Mouse (Mus musculus) midbrain, embryonic 13.5 days (tissue): ENCODE data around the gene Adgrd1. TPM values are rescaled to one million over a fixed set of nuclear protein-coding genes. Genes with fewer than 3 reads are reported as not detected.
A peak's percentile ranks its signal among the peaks of the same experiment; 100 is the strongest.

Experiments used
- ATAC-seq: fragments of 200-750 bp; cut with Nextera tagmentation; 2 replicates; pipeline ENCODE4 v1.8.0; 2017; ENCODE audit warnings: mild to moderate bottlenecking, moderate TSS enrichment, moderate library complexity
- H3K27ac ChIP-seq: fragments of 300-500 bp; sonication (generic); 2 replicates; pipeline ENCODE4 v1.5.1; 2015; ENCODE audit warnings: inconsistent platforms, mild to moderate bottlenecking, moderate library complexity
- H3K27me3 ChIP-seq: fragments of 300-500 bp; sonication (generic); 2 replicates; pipeline ENCODE4 v1.6.1; 2015; ENCODE audit warnings: mild to moderate bottlenecking, inconsistent platforms
- H3K36me3 ChIP-seq: fragments of 300-500 bp; sonication (generic); 2 replicates; pipeline ENCODE4 v1.6.1; 2015; ENCODE audit warnings: mild to moderate bottlenecking, inconsistent platforms
- H3K4me1 ChIP-seq: fragments of 300-500 bp; sonication (generic); replicated peaks from 2 replicates; pipeline ENCODE4 v1.6.1; 2015; ENCODE audit warnings: inconsistent platforms
- H3K4me2 ChIP-seq: fragments of 300-500 bp; sonication (generic); replicated peaks from 2 replicates; pipeline ENCODE4 v1.6.1; 2015; ENCODE audit warnings: moderate library complexity, mild to moderate bottlenecking, inconsistent platforms
- H3K4me3 ChIP-seq: fragments of 300-500 bp; sonication (generic); replicated peaks from 2 replicates; pipeline ENCODE4 v1.5.1; 2015; ENCODE audit warnings: mild to moderate bottlenecking, inconsistent platforms
- H3K9ac ChIP-seq: fragments of 300-500 bp; sonication (generic); replicated peaks from 2 replicates; pipeline ENCODE4 v1.6.1; 2015; ENCODE audit warnings: mild to moderate bottlenecking, inconsistent platforms
- H3K9me3 ChIP-seq: fragments of 300-500 bp; sonication (generic); 2 replicates; pipeline ENCODE4 v1.6.1; 2016; ENCODE audit warnings: mild to moderate bottlenecking, inconsistent platforms
- WGBS: fragments of 180-500 bp; shearing (Covaris S2); methylation state at CpG from one replicate; pipeline ENCODE4 v1.1.7; 2015; 5-methylcytosine and 5-hydroxymethylcytosine counted together
- polyA plus RNA-seq: library from polyadenylated mRNA; unstranded; fragments of >200 nt; fragmentation: Nextera tagmentation; extraction: Ambion mirVana; gene quantifications from 2 replicates; pipeline ENCODE4 v1.2.1, GENCODE M21; 2015

Adgrd1 gene
- polyA plus RNA-seq, result 0.12 and 0.15 TPM in 2 replicates

DNA sequence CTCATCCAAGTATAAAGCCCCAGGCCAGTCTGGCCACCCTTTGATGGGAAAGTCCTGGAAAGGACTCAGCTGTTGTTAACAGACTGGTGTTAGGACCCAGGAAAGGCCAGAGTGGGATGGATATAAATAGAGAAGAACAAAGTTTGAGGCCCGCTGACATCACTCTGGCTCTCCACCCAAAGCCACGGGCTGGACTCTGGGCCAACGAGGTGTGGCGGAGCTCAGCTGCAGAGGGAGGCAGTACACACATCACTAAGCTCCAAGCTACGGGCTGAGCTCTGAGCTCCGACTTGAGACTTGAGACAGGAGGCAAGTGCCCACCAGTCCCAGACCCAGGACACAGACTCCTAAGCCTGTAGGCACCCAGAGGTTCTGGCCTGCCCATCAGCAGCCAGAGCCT, at the start of gene Adgrd1:
Adgrd1 (plus strand) TSS at position 240 of the 400 bp plus-strand sequence.
- Histone ChIP-seq H3K27ac (no peak within 1 kb of the TSS), H3K9me3 (no peaks in the 10 kb centered on the region), H3K36me3 (no peaks in the 10 kb centered on the region), H3K4me2 (no peak within 1 kb of the TSS), H3K4me3 (no peak within 1 kb of the TSS), H3K4me1 (no peaks in the 10 kb centered on the region), H3K9ac (no peak within 1 kb of the TSS), H3K27me3 (no peaks in the 10 kb centered on the region)
- WGBS, result 53% methylated on average over 6 of the region's 6 CpGs
- ATAC-seq, result no peak

DNA sequence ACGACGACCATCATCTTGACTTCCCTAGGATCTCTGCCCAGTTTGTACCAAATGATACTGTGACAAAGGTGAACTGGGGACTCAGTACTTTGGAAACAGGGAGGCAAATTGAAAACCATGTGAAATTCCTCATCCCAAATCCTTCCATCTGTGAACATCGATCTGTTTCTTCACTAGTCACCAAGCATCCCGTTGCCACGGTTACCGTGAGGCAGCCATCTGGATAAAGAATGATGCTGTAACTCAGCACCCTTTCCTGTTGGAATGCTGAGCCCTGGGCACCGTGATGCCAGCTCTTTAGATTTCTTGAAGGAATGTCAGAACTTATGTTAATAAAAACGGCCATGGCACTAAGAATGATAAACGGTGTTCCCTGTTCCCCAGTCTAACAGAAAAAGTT, 47.2 kb upstream of the Adgrd1 start:
- no peaks in the 10 kb centered on the region for H3K36me3 ChIP-seq
- H3K27ac ChIP-seq, result no peak overlapping the region
- 50% methylated on average over 9 of the region's 9 CpGs for WGBS
- H3K4me3 ChIP-seq, result no peak overlapping the region
- no peaks in the 10 kb centered on the region for H3K27me3 ChIP-seq
- no peak overlapping the region for H3K4me2 ChIP-seq
- H3K9ac ChIP-seq, result no peak overlapping the region
- peaks cover 55% of the 10 kb centered on the region for H3K4me1 ChIP-seq
- no peak for ATAC-seq
- H3K9me3 ChIP-seq, result no peaks in the 10 kb centered on the region

DNA sequence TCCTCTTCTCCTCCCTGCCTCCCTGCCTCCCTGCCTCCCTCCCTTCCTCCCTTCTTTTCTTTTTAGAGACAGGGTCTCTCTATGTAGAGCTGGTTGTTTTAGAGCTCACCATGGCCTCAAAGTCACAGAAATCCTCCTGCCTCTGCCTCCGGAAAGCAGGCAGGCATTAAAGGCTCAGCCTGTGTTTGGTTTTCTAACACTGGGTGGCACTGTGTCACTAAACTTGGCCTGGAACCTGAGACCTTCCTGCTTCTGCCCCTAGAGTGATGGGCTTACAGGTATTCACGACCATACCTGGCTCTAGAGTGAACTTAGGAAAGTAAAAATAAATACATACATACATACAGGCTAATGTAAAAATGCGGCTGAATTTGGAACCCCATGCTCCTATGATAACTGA, 44.6 kb upstream of the Adgrd1 start:
- WGBS, result 88% methylated on average over 3 of the region's 3 CpGs
- peak overlapping the region; percentile 25; the same call in 1 of the 2 replicates for H3K27ac ChIP-seq

DNA sequence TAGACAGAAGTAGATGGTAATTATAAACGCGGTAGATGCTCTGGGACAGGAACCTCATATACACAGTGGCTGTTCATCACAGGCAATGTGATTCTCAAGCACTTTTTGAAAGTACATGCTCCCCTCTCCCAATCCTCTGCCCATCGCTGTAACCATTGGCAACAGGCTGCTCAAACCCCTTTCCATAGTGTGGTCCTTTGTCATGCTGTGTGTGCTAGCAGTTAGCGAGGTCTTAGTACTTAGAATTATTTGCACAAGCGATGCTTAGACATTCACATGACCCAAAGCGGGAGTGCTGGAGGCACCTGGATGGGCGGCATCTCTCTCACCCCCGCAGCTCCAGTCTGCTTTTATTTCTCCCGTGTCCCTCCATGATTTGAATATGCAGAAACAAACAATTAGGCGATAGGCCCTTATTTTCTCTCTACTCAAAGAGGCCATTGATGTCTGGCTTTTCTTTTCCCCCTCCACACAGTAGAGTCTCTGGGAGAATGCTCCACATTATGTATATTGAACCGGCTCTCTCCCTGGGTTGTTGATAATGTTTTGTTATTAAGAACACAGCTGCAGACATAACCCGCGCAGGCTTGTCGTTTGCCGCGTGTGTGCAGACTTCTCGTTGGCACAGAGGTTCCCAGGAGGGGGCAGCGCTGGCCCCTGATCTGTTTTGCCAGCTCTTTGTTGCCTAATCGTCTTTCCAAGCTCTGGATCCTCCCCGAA, 43.8 kb upstream of the Adgrd1 start:
- Histone ChIP-seq H3K36me3 (no peaks in the 10 kb centered on the region), H3K4me2 (peak overlapping the region; percentile 40), H3K9me3 (no peaks in the 10 kb centered on the region), H3K27ac (peak overlapping the region; percentile 86), H3K9ac (0 out of 2 replicates have a peak overlapping the region, but pooled peaks have one; percentile 41), H3K27me3 (no peaks in the 10 kb centered on the region), H3K4me1 (peaks cover 30% of the 10 kb centered on the region), H3K4me3 (no peak overlapping the region)
- peak; percentile 91 for ATAC-seq
- 8% methylated on average over 20 of the region's 20 CpGs for WGBS

More for the DNA sequence above, 44.6 kb upstream of the Adgrd1 start:
- H3K9ac ChIP-seq, result no peak overlapping the region
- no peak for ATAC-seq
- no peak overlapping the region for H3K4me3 ChIP-seq
- H3K27me3 ChIP-seq, result no peaks in the 10 kb centered on the region
- H3K4me2 ChIP-seq, result no peak overlapping the region
- H3K4me1 ChIP-seq, result peaks cover 36% of the 10 kb centered on the region
- no peaks in the 10 kb centered on the region for H3K36me3 ChIP-seq
- H3K9me3 ChIP-seq, result no peaks in the 10 kb centered on the region

DNA sequence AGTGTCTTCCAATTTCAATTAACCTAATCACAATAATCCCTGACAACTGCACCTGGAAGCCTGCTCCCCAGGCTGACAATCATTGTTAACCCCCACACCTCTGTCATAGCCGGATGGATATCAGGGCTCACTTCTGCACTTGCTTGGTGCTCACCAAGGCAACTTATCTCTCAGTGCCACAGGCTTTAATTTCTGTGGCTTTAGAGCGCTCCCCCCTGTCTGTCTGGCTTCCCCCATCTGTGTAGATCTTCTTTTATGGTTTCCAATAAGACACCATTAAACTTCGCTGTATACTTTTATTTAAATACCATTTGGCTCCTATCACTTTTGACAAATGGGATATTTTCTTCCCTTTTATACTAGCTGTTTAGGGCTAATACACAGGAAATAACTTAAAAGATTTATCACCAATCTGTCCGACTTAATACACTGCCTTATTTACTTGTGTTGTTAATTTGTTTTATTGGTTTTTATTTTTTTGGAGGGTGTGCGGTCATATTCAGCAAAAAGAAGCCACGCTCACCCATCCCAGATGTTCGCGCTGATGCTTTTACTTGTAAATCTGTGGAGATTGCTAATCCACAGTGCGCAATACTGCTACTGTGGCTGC, 41.8 kb upstream of the Adgrd1 start:
- no peak overlapping the region for H3K9ac ChIP-seq
- H3K4me3 ChIP-seq, result no peak overlapping the region
- H3K27ac ChIP-seq, result no peak overlapping the region
- H3K4me2 ChIP-seq, result no peak overlapping the region
- H3K36me3 ChIP-seq, result no peaks in the 10 kb centered on the region
- H3K9me3 ChIP-seq, result no peaks in the 10 kb centered on the region
- H3K27me3 ChIP-seq, result 0 out of 2 replicates have a peak, but pooled peaks cover 3% of the 10 kb centered on the region
- peaks cover 12% of the 10 kb centered on the region for H3K4me1 ChIP-seq
- no peak for ATAC-seq
- WGBS, result 89% methylated on average over 9 of the region's 9 CpGs

DNA sequence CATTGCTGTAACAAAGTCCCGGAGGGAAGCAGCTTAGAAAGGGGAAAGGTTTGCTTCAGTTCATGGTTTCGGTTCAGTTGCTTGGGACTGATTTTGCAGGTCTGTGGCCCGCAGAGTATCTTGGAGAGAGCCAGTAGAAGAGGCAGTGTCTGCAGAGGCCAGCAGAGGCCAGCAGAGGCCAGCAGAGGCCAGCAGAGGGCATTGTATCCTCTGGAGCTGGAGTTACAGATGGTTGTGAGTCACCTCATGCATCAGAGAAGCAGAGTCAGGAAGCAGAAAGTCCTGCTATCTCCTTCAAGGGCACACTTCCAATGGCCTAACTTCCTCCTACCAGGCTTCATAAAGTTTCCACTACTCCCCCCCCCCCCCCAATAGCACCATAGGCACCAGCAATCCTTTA, 37.4 kb upstream of the Adgrd1 start:
- no peak for ATAC-seq

DNA sequence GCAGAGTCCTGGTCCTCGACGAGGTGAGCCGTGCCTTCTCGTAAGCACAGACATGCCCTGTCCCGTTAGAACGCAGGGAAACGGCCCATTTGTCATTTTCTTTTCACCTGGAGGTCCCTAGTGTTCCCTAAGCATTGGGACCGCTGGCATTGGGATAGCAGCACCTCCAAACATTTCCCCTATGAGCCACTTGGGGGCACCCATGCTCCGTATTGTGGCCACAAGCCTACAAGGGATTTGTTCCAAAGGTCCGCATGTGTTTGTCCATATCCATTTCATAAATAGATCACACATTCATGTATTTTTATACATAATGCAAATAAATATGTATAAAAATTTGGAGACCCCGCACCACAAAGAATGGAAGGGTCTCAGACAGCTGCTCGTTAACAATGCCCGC, 35.0 kb upstream of the Adgrd1 start:
- Histone ChIP-seq H3K4me1 (peaks cover 9% of the 10 kb centered on the region), H3K36me3 (no peaks in the 10 kb centered on the region), H3K9me3 (no peaks in the 10 kb centered on the region), H3K27me3 (peaks cover 19% of the 10 kb centered on the region), H3K9ac (no peak overlapping the region), H3K27ac (no peak overlapping the region), H3K4me3 (no peak overlapping the region), H3K4me2 (no peak overlapping the region)
- 27% methylated on average over 13 of the region's 13 CpGs for WGBS
- peak; percentile 46 for ATAC-seq

More for the DNA sequence above, 37.4 kb upstream of the Adgrd1 start:
- 87% methylated on average over 3 of the region's 3 CpGs for WGBS
- H3K9ac ChIP-seq, result no peak overlapping the region
- H3K4me1 ChIP-seq, result peaks cover 8% of the 10 kb centered on the region
- H3K4me2 ChIP-seq, result no peak overlapping the region
- no peaks in the 10 kb centered on the region for H3K9me3 ChIP-seq
- H3K36me3 ChIP-seq, result no peaks in the 10 kb centered on the region
- H3K4me3 ChIP-seq, result no peak overlapping the region
- no peak overlapping the region for H3K27ac ChIP-seq
- peaks cover 19% of the 10 kb centered on the region for H3K27me3 ChIP-seq

DNA sequence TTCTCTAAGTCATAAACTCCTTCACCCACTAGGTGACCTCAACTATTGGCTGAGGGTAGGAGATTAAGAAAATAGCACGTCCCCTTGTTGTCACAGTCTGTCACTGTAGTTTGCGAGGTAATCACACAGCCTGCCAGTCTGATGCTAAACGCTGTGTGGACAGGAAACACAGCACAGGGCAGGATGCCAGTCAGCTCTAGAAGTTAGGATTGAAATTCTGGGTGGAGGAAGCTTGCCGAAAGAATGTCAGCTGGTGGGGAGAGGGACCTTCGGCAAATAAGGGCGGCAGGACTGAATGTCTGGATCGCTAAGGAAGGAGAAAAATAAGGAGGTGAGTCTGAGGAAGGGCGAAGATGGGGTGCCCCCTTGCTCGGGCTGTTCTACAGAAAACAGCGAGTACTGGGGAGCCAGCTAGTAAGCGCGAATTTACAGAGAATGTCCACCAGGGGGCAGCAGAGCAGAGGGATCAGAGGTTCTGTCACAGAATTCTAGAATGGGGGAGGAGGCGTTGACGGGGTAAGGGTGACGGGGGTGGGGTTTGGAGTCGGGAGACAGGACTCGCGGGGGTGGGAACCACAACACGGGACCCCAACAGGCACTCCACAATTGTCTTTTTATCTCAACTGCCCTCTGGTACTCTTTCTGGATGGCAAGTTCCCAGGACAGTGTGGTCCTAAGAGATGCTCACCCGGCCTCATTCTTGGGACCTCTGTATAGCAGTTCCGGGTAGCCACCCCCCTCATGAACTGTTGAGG, 33.3 kb upstream of the Adgrd1 start:
- Histone ChIP-seq H3K36me3 (no peaks in the 10 kb centered on the region), H3K9me3 (no peaks in the 10 kb centered on the region), H3K4me3 (peak overlapping the region; percentile 17), H3K27me3 (peaks cover 19% of the 10 kb centered on the region), H3K9ac (peak overlapping the region; percentile 32; the same call in 1 of the 2 replicates), H3K4me2 (peak overlapping the region; percentile 53), H3K27ac (no peak overlapping the region), H3K4me1 (peaks cover 9% of the 10 kb centered on the region)
- ATAC-seq, result peak; percentile 56
- 10% methylated on average over 21 of the region's 21 CpGs for WGBS

DNA sequence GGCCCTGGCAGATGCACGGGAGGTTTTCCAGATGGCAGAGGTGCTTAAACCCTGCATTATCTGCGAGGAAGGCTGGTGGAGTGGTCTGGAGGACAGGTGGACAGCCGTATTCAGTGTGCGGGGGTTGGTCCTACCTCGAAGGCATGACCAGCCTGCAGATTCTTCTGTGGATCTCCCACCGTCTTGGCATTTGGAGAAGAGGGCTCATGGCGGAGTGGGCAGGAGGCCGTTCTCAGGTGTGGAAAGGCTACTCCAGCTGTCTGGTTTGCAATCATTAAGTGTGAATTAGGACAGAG, 32.8 kb upstream of the Adgrd1 start:
- ATAC-seq, result peak; percentile 35; the same call in 1 of the 2 replicates
- Histone ChIP-seq H3K9me3 (no peaks in the 10 kb centered on the region), H3K4me3 (peak overlapping the region; percentile 17), H3K27me3 (peaks cover 16% of the 10 kb centered on the region), H3K36me3 (no peaks in the 10 kb centered on the region), H3K4me1 (peaks cover 9% of the 10 kb centered on the region), H3K4me2 (peak overlapping the region; percentile 53), H3K27ac (no peak overlapping the region), H3K9ac (peak overlapping the region; percentile 32; the same call in 1 of the 2 replicates)
- 56% methylated on average over 8 of the region's 8 CpGs for WGBS

DNA sequence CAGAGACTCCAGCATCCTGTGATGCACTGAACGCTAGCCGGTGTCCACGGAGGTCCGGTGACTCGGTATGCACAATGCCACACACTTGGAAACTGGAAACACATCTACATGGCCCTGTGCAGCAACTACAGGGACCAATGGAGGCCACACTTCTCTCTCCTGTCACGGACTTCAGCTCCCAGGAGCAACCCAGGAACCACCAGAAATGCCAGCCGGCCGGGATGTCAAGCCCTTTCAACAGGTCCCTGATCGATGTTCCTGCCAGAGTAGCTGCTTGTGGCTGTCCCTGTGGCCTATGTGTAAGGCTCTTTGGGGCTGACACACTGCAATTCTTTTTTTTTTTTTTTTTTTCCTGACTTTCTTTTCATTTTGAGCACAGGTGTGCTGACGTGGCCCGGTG, 32.4 kb upstream of the Adgrd1 start:
- 75% methylated on average over 11 of the region's 11 CpGs for WGBS
- no peak for ATAC-seq
- H3K4me1 ChIP-seq, result peaks cover 9% of the 10 kb centered on the region
- no peaks in the 10 kb centered on the region for H3K9me3 ChIP-seq
- no peak overlapping the region for H3K9ac ChIP-seq
- H3K36me3 ChIP-seq, result no peaks in the 10 kb centered on the region
- no peak overlapping the region; the same call in 1 of the 2 replicates for H3K4me2 ChIP-seq
- no peak overlapping the region for H3K4me3 ChIP-seq
- no peak overlapping the region for H3K27ac ChIP-seq
- H3K27me3 ChIP-seq, result peaks cover 16% of the 10 kb centered on the region

DNA sequence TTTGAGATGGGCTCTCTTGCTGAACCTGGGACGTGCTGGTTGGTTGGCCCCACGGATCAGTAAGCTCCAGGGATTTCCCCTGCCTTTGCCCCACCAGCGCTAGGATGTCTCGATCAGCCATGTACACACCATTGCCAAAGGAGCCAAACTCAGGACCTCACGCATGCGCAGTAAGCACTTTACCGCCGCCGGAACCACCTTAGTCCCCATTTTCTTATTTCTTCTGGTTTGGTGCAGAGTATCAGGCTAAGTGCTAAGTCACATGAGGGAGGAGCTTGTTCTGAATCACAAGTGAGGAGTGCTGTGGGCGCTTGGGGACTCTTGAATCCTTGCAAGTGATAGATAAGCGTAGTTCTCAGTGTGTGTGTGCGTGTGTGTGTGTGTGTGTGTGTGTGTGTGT, 31.2 kb upstream of the Adgrd1 start:
- ATAC-seq, result no peak
- Histone ChIP-seq H3K9ac (no peak overlapping the region), H3K9me3 (no peaks in the 10 kb centered on the region), H3K4me1 (peaks cover 9% of the 10 kb centered on the region), H3K4me2 (no peak overlapping the region), H3K27ac (no peak overlapping the region), H3K4me3 (no peak overlapping the region), H3K27me3 (peaks cover 16% of the 10 kb centered on the region), H3K36me3 (no peaks in the 10 kb centered on the region)
- WGBS, result 82% methylated on average over 12 of the region's 12 CpGs

DNA sequence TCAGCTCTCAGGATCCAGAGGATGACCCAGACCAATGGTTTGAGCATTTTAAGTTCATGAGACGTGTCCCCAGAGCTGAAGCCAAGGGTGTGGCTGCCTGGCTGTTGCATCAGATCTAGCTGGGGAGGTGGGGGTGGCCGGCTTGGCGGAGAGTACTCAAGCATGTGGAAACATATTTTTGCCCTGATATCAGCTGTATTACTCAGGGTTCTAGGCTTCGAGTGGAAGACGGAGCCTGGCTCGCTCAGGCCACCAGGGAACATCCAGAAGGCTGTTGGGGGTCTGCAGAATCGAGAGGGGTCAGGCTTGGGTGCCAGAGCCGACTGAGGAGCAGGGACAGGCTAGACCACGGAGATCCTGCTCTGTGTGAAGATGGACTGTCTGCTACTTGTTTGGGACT, 30.6 kb upstream of the Adgrd1 start:
- 91% methylated on average over 9 of the region's 9 CpGs for WGBS
- no peak overlapping the region for H3K9ac ChIP-seq
- peaks cover 9% of the 10 kb centered on the region for H3K4me1 ChIP-seq
- H3K4me3 ChIP-seq, result no peak overlapping the region
- no peak overlapping the region for H3K4me2 ChIP-seq
- H3K27ac ChIP-seq, result no peak overlapping the region
- no peaks in the 10 kb centered on the region for H3K9me3 ChIP-seq
- H3K27me3 ChIP-seq, result peaks cover 13% of the 10 kb centered on the region
- H3K36me3 ChIP-seq, result no peaks in the 10 kb centered on the region
- ATAC-seq, result no peak
